Mouse (Mus musculus) MEL (cell line): ENCODE data around the gene Hgd. TPM values are rescaled to one million over a fixed set of nuclear protein-coding genes. Genes with fewer than 3 reads are reported as not detected.

ENCODE experiments used
- DNase-seq: peaks from one replicate; pipeline ENCODE4 v3.0.0; 2011; ENCODE audit warnings: low read depth, low spot score
- H3K27ac ChIP-seq: 2 replicates; pipeline ENCODE4 v1.5.1; 2012; ENCODE audit warnings: low read depth, mild to moderate bottlenecking, control low read depth, low read length, moderate library complexity; ENCODE audit not compliant: control insufficient read depth
- H3K27me3 ChIP-seq, 2 experiments: fragments of 150-350 bp in 1 of 2; sonication (generic) in 1 of 2; 2 replicates each; pipeline ENCODE4 v1.6.1; 2012; ENCODE audit warnings: low read length in 2 of 2, mild to moderate bottlenecking in 2 of 2, improper control_type of control experiment in 1 of 2, moderate library complexity in 1 of 2; ENCODE audit not compliant: insufficient read depth in 2 of 2, control insufficient read depth in 1 of 2
- H3K36me3 ChIP-seq, 2 experiments: 2 replicates each; pipeline ENCODE4 v1.6.1; 2012 to 2014; ENCODE audit warnings: low read length in 2 of 2, improper control_type of control experiment in 1 of 2, inconsistent platforms in 1 of 2, mild to moderate bottlenecking in 1 of 2; ENCODE audit not compliant: insufficient read depth in 2 of 2, control insufficient read depth in 1 of 2
- H3K4me1 ChIP-seq, 2 experiments: fragments of 150-350 bp in 1 of 2; sonication (generic) in 1 of 2; 2 replicates each; pipeline ENCODE4 v1.6.1; 2012; ENCODE audit warnings: low read length in 2 of 2, improper control_type of control experiment in 1 of 2, mild to moderate bottlenecking in 1 of 2; ENCODE audit not compliant: insufficient read depth in 2 of 2, control insufficient read depth in 1 of 2
- H3K4me3 ChIP-seq, 2 experiments: fragments of 150-350 bp in 1 of 2; sonication (generic) in 1 of 2; 2 replicates each; pipeline ENCODE4 v1.5.1; 2012; ENCODE audit warnings: low read depth in 2 of 2, low read length in 2 of 2, mild to moderate bottlenecking in 2 of 2, moderate library complexity in 2 of 2, control low read depth in 1 of 2, improper control_type of control experiment in 1 of 2; ENCODE audit not compliant: control insufficient read depth in 1 of 2, insufficient read depth in 1 of 2
- H3K79me2 ChIP-seq: 2 replicates; pipeline ENCODE4 v1.6.1; 2012; ENCODE audit warnings: mild to moderate bottlenecking, low read length, moderate library complexity; ENCODE audit not compliant: control insufficient read depth, poor library complexity, insufficient read depth
- H3K9ac ChIP-seq: 2 replicates; pipeline ENCODE4 v1.6.1; 2012; ENCODE audit warnings: low read depth, mild to moderate bottlenecking, control low read depth, low read length, moderate library complexity; ENCODE audit not compliant: control insufficient read depth, poor library complexity, severe bottlenecking
- H3K9me3 ChIP-seq: fragments of 150-350 bp; sonication (generic); replicated peaks from 2 replicates; pipeline ENCODE4 v1.6.1; 2012; ENCODE audit warnings: mild to moderate bottlenecking, low read length, improper control_type of control experiment, moderate library complexity; ENCODE audit not compliant: insufficient read depth
- CHD1 ChIP-seq: IDR thresholded peaks from 2 replicates; pipeline ENCODE4 v1.6.1; 2012; ENCODE audit warnings: low read depth, mild to moderate bottlenecking, inconsistent platforms, low read length, improper control_type of control experiment
- CHD2 ChIP-seq: IDR thresholded peaks from 2 replicates; pipeline ENCODE4 v1.6.1; 2011; ENCODE audit warnings: low read length, improper control_type of control experiment
- ELF1 ChIP-seq: IDR thresholded peaks from 2 replicates; pipeline ENCODE4 v1.6.1; 2014; ENCODE audit warnings: low read depth, mild to moderate bottlenecking, inconsistent platforms, low read length, improper control_type of control experiment, moderate library complexity
- EP300 ChIP-seq, 2 experiments: IDR thresholded peaks; 2 replicates each; pipeline ENCODE4 v1.6.1; 2011; ENCODE audit warnings: improper control_type of control experiment in 2 of 2, low read length in 2 of 2, low read depth in 1 of 2, mild to moderate bottlenecking in 1 of 2
- ETS1 ChIP-seq: IDR thresholded peaks from 2 replicates; pipeline ENCODE4 v1.6.1; 2012; ENCODE audit warnings: low read depth, mild to moderate bottlenecking, inconsistent platforms, low read length, improper control_type of control experiment, moderate library complexity
- GABPA ChIP-seq: IDR thresholded peaks from 2 replicates; pipeline ENCODE4 v1.6.1; 2012; ENCODE audit warnings: low read depth, mild to moderate bottlenecking, inconsistent platforms, low read length, improper control_type of control experiment, moderate library complexity
- GATA1 ChIP-seq: IDR thresholded peaks from 2 replicates; pipeline ENCODE4 v1.6.1; 2011; ENCODE audit warnings: low read depth, low read length, improper control_type of control experiment
- KAT2A ChIP-seq: conservative IDR thresholded peaks from 2 replicates; pipeline ENCODE4 v1.6.1; 2012; ENCODE audit warnings: low read depth, low read length, improper control_type of control experiment, inconsistent platforms
- MEF2A ChIP-seq: IDR thresholded peaks from 2 replicates; pipeline ENCODE4 v1.6.1; 2014; ENCODE audit warnings: low read depth, mild to moderate bottlenecking, inconsistent platforms, low read length, improper control_type of control experiment; ENCODE audit not compliant: poor library complexity, insufficient replicate concordance, severe bottlenecking; ENCODE audit errors: extremely low read depth
- MYB ChIP-seq: IDR thresholded peaks from 2 replicates; pipeline ENCODE4 v1.6.1; 2011; ENCODE audit warnings: mild to moderate bottlenecking, low read depth, low read length, improper control_type of control experiment
- NRF1 ChIP-seq: IDR thresholded peaks from 2 replicates; pipeline ENCODE4 v1.6.1; 2014; ENCODE audit warnings: low read depth, mild to moderate bottlenecking, inconsistent platforms, low read length, improper control_type of control experiment, moderate library complexity; ENCODE audit not compliant: poor library complexity, insufficient read depth, severe bottlenecking
- RAD21 ChIP-seq: IDR thresholded peaks from 2 replicates; pipeline ENCODE4 v1.6.1; 2011; ENCODE audit warnings: mild to moderate bottlenecking, low read depth, low read length, improper control_type of control experiment
- RCOR1 ChIP-seq: IDR thresholded peaks from 2 replicates; pipeline ENCODE4 v1.6.1; 2012; ENCODE audit warnings: low read depth, mild to moderate bottlenecking, inconsistent platforms, low read length, improper control_type of control experiment
- SIN3A ChIP-seq: IDR thresholded peaks from 2 replicates; pipeline ENCODE4 v1.6.1; 2012; ENCODE audit warnings: low read length, improper control_type of control experiment, inconsistent platforms
- TBP ChIP-seq: IDR thresholded peaks from 2 replicates; pipeline ENCODE4 v1.8.0; 2011; ENCODE audit warnings: low read depth, low read length, improper control_type of control experiment
- TCF12 ChIP-seq: IDR thresholded peaks from 2 replicates; pipeline ENCODE4 v1.6.1; 2014; ENCODE audit warnings: low read depth, mild to moderate bottlenecking, inconsistent platforms, low read length, improper control_type of control experiment, moderate library complexity
- ZC3H11A ChIP-seq: IDR thresholded peaks from 2 replicates; pipeline ENCODE4 v1.6.1; 2012; ENCODE audit warnings: low read depth, mild to moderate bottlenecking, inconsistent platforms, low read length, improper control_type of control experiment
- polyA plus RNA-seq, 2 experiments: library from polyadenylated mRNA; stranded (reverse) in 1 of 2; unstranded in 1 of 2; fragments of >175 nt in 1 of 2; fragments of >200 nt in 1 of 2; gene quantifications; 2 replicates each; pipeline versions ENCODE4 v1.2.1 to v1.2.4; 2012; ENCODE audit warnings: low replicate concordance in 2 of 2, low read depth in 1 of 2; ENCODE audit not compliant: insufficient read length in 2 of 2, insufficient read depth in 1 of 2, missing spikeins in 1 of 2
- total RNA-seq: library from RNA; depleted of rRNA; stranded (reverse); fragments of 300-350 nt; gene quantifications from 2 replicates; pipeline ENCODE4 v1.2.3, GENCODE M21; 2012

The Hgd gene
- total and polyA plus RNA-seq, 3 experiments, result not detected

DNA sequence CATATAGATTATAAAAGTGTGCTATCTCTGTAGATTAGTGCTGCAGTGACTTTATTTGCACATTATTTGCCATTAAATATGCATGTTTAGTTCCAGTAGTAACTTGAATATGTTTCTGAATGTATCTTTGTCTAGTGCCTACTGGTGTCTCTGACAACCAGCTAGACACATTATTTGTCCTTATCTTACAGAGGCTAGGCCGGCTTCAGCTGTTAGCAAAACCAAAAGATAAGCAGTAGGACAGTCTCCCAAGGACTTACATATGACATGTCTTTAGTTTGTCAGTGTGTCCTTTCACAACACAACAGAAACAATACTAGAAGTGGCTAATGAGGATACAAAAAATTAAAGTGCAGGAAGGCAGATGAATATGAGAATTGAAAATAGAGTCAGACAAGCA, 14.8 kb upstream of the Hgd start:
- TF ChIP-seq CHD2 (no peak), ELF1 (no peak), GATA1 (peak; percentile 58), EP300 (IDR thresholded peaks at IDR 0.05; ENCODE audit: low read depth in 1 of 2, low read length in 2 of 2) (peak in 1 of 2 experiments; percentile 33; a peak in 1 of 4 replicates), ETS1 (peak; percentile 57)
- no peaks in the 10 kb centered on the region for H3K79me2 ChIP-seq
- H3K9ac ChIP-seq, result no peak overlapping the region
- no peak overlapping the region for H3K4me3 ChIP-seq
- no peaks in the 10 kb centered on the region for H3K9me3 ChIP-seq
- peaks cover 0 to 4% of the 10 kb centered on the region in 2 experiments; a peak in 3 of 4 replicates for H3K36me3 ChIP-seq
- no peaks in the 10 kb centered on the region for H3K4me1 ChIP-seq
- no peak overlapping the region for H3K27ac ChIP-seq
- H3K27me3 ChIP-seq, result no peaks in the 10 kb centered on the region
- DNase-seq, result no peak

DNA sequence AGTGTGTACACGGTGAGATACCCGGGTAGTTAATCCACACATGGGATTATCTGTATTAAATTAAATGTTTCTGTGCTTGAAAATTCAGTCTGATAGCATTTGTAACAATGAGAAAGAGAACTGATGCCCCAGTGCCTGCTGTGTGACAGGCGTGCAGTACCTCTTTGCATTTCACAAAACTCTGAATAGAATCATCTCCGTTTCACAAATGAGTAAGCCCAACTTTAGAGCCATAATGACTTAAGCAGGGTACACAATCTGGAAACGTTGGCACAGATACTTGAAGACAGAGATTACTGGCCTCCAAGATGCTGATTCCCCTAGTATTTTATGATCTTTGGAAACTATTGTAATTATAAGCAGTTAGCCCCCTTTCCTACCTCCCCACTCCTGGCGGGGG, 13.8 kb upstream of the Hgd start:
- H3K79me2 ChIP-seq, result no peaks in the 10 kb centered on the region
- H3K36me3 ChIP-seq, result peaks cover 0 to 4% of the 10 kb centered on the region in 2 experiments; a peak in 3 of 4 replicates
- no peak for TF ChIP-seq ELF1
- TF ChIP-seq ZC3H11A, result no peak
- no peak for TF ChIP-seq GABPA
- no peak for TF ChIP-seq TBP
- no peak for TF ChIP-seq CHD1
- TF ChIP-seq NRF1, result no peak
- no peak for TF ChIP-seq TCF12
- no peak for TF ChIP-seq MEF2A
- TF ChIP-seq MYB, result no peak
- no peak for TF ChIP-seq EP300 (IDR thresholded peaks at IDR 0.05; ENCODE audit: low read depth in 1 of 2, low read length in 2 of 2)
- TF ChIP-seq RAD21, result no peak
- no peak for TF ChIP-seq SIN3A
- TF ChIP-seq ETS1, result no peak
- no peak for TF ChIP-seq KAT2A
- no peak for TF ChIP-seq RCOR1
- no peak overlapping the region for H3K4me3 ChIP-seq
- DNase-seq, result no peak
- no peaks in the 10 kb centered on the region for H3K9me3 ChIP-seq
- H3K9ac ChIP-seq, result no peak overlapping the region
- H3K27ac ChIP-seq, result no peak overlapping the region
- no peaks in the 10 kb centered on the region for H3K27me3 ChIP-seq
- no peaks in the 10 kb centered on the region for H3K4me1 ChIP-seq
